Mouse (Mus musculus) limb, embryonic 13.5 days (tissue): Measurements from ENCODE around the gene Kirrel3. TPM values are rescaled to one million over a fixed set of nuclear protein-coding genes. Genes with fewer than 3 reads are reported as not detected.

Experiments
- ATAC-seq: fragments of 200-750 bp; cut with Nextera tagmentation; 2 replicates; pipeline ENCODE4 v1.8.0; 2017; ENCODE audit warnings: low read depth, moderate number of reproducible peaks, moderate TSS enrichment; ENCODE audit not compliant: low FRiP score
- H3K27ac ChIP-seq: fragments of 300-500 bp; sonication (generic); 2 replicates; pipeline ENCODE4 v1.5.1; 2015; ENCODE audit warnings: inconsistent platforms, mild to moderate bottlenecking, moderate library complexity
- H3K27me3 ChIP-seq: fragments of 300-500 bp; sonication (generic); 2 replicates; pipeline ENCODE4 v1.6.1; 2015; ENCODE audit warnings: mild to moderate bottlenecking, inconsistent platforms
- H3K36me3 ChIP-seq: fragments of 300-500 bp; sonication (generic); 2 replicates; pipeline ENCODE4 v1.6.1; 2015; ENCODE audit warnings: inconsistent platforms, mild to moderate bottlenecking, moderate library complexity
- H3K4me1 ChIP-seq: fragments of 300-500 bp; sonication (generic); 2 replicates; pipeline ENCODE4 v1.6.1; 2015; ENCODE audit warnings: inconsistent platforms
- H3K4me2 ChIP-seq: fragments of 300-500 bp; sonication (generic); replicated peaks from 2 replicates; pipeline ENCODE4 v1.6.1; 2015; ENCODE audit warnings: inconsistent platforms, mild to moderate bottlenecking, moderate library complexity
- H3K4me3 ChIP-seq: fragments of 300-500 bp; sonication (generic); 2 replicates; pipeline ENCODE4 v1.5.1; 2015; ENCODE audit warnings: moderate library complexity, mild to moderate bottlenecking, inconsistent platforms
- H3K9ac ChIP-seq: fragments of 300-500 bp; sonication (generic); 2 replicates; pipeline ENCODE4 v1.6.1; 2015; ENCODE audit warnings: mild to moderate bottlenecking, inconsistent platforms
- H3K9me3 ChIP-seq: fragments of 300-500 bp; sonication (generic); 2 replicates; pipeline ENCODE4 v1.6.1; 2016; ENCODE audit warnings: inconsistent platforms
- WGBS: fragments of 180-500 bp; shearing (Covaris S2); methylation state at CpG from one replicate; pipeline ENCODE4 v1.1.7; 2015; 5-methylcytosine and 5-hydroxymethylcytosine counted together
- polyA plus RNA-seq: library from polyadenylated mRNA; unstranded; fragments of >200 nt; fragmentation: Nextera tagmentation; extraction: Ambion mirVana; gene quantifications from 2 replicates; pipeline ENCODE4 v1.2.1, GENCODE M21; 2015

Gene Kirrel3
- polyA plus RNA-seq, 1 experiment from 2014 or later: 20.8 TPM

GRCm38 (mm10) chr9:34860934-34861333 is 375.2 kb downstream of the Kirrel3 start:
- no peaks in the 10 kb centered on the region for H3K27me3 ChIP-seq
- ATAC-seq: no peak
- H3K4me2 ChIP-seq: no peak overlapping the region
- H3K9ac ChIP-seq: no peak overlapping the region
- no peaks in the 10 kb centered on the region for H3K36me3 ChIP-seq
- H3K9me3 ChIP-seq: no peaks in the 10 kb centered on the region
- no peak overlapping the region for H3K27ac ChIP-seq
- no peak overlapping the region for H3K4me3 ChIP-seq
- 0 out of 2 replicates have a peak, but pooled peaks cover 5% of the 10 kb centered on the region for H3K4me1 ChIP-seq
- WGBS: 23% methylated on average over 4 of the region's 4 CpGs

- Histone ChIP-seq H3K9me3 (no peaks in the 10 kb centered on the region), H3K9ac (no peak overlapping the region), H3K36me3 (no peaks in the 10 kb centered on the region), H3K27me3 (no peaks in the 10 kb centered on the region), H3K4me3 (no peak overlapping the region), H3K27ac (no peak overlapping the region), H3K4me1 (0 out of 2 replicates have a peak, but pooled peaks cover 5% of the 10 kb centered on the region), H3K4me2 (no peak overlapping the region)
- ATAC-seq: no peak
- 43% methylated on average over 2 of the region's 2 CpGs for WGBS
Measured at GRCm38 (mm10) chr9:34861775-34862174, 376.1 kb downstream of the Kirrel3 start.

GRCm38 (mm10) chr9:34865606-34866005 is 379.9 kb downstream of the Kirrel3 start:
- H3K4me2 ChIP-seq: no peak overlapping the region
- H3K27me3 ChIP-seq: no peaks in the 10 kb centered on the region

GRCm38 (mm10) chr9:34871316-34871966 is 385.7 kb downstream of the Kirrel3 start:
- no peak for ATAC-seq
- H3K36me3 ChIP-seq: no peaks in the 10 kb centered on the region
- WGBS: 68% methylated on average over 15 of the region's 15 CpGs

More at GRCm38 (mm10) chr9:34865606-34866005, 379.9 kb downstream of the Kirrel3 start:
- Histone ChIP-seq H3K9me3 (no peaks in the 10 kb centered on the region), H3K9ac (no peak overlapping the region), H3K27ac (no peak overlapping the region), H3K4me1 (0 out of 2 replicates have a peak, but pooled peaks cover 3% of the 10 kb centered on the region), H3K4me3 (no peak overlapping the region), H3K36me3 (no peaks in the 10 kb centered on the region)
- ATAC-seq: no peak
- 81% methylated on average over 6 of the region's 6 CpGs for WGBS

GRCm38 (mm10) chr9:34875238-34875637 is 389.5 kb downstream of the Kirrel3 start:
- no peak for ATAC-seq
- Histone ChIP-seq H3K4me1 (0 out of 2 replicates have a peak, but pooled peaks cover 11% of the 10 kb centered on the region), H3K9ac (no peak overlapping the region), H3K9me3 (no peaks in the 10 kb centered on the region), H3K4me2 (no peak overlapping the region), H3K36me3 (no peaks in the 10 kb centered on the region), H3K27me3 (0 out of 2 replicates have a peak, but pooled peaks cover 5% of the 10 kb centered on the region), H3K4me3 (no peak overlapping the region), H3K27ac (no peak overlapping the region)
- WGBS: 89% methylated on average over 6 of the region's 6 CpGs

More at GRCm38 (mm10) chr9:34871316-34871966, 385.7 kb downstream of the Kirrel3 start:
- H3K27ac ChIP-seq: no peak overlapping the region
- H3K27me3 ChIP-seq: 0 out of 2 replicates have a peak, but pooled peaks cover 5% of the 10 kb centered on the region
- no peaks in the 10 kb centered on the region for H3K9me3 ChIP-seq
- H3K4me2 ChIP-seq: no peak overlapping the region
- no peak overlapping the region for H3K9ac ChIP-seq
- 0 out of 2 replicates have a peak, but pooled peaks cover 4% of the 10 kb centered on the region for H3K4me1 ChIP-seq
- no peak overlapping the region for H3K4me3 ChIP-seq

GRCm38 (mm10) chr9:34877186-34877585 is 391.5 kb downstream of the Kirrel3 start:
- WGBS: 31% methylated on average over 3 of the region's 3 CpGs
- Histone ChIP-seq H3K9ac (no peak overlapping the region), H3K36me3 (no peaks in the 10 kb centered on the region)

GRCm38 (mm10) chr9:34877799-34878198 is 392.1 kb downstream of the Kirrel3 start:
- Histone ChIP-seq H3K4me3 (no peak overlapping the region), H3K9me3 (no peaks in the 10 kb centered on the region), H3K36me3 (no peaks in the 10 kb centered on the region), H3K9ac (no peak overlapping the region), H3K4me2 (no peak overlapping the region), H3K4me1 (0 out of 2 replicates have a peak, but pooled peaks cover 13% of the 10 kb centered on the region), H3K27ac (no peak overlapping the region), H3K27me3 (no peaks in the 10 kb centered on the region)
- WGBS: 53% methylated on average over 3 of the region's 3 CpGs
- ATAC-seq: no peak

More at GRCm38 (mm10) chr9:34877186-34877585, 391.5 kb downstream of the Kirrel3 start:
- Histone ChIP-seq H3K4me1 (0 out of 2 replicates have a peak, but pooled peaks cover 13% of the 10 kb centered on the region), H3K27me3 (no peaks in the 10 kb centered on the region), H3K9me3 (no peaks in the 10 kb centered on the region), H3K4me3 (no peak overlapping the region), H3K4me2 (no peak overlapping the region), H3K27ac (no peak overlapping the region)
- peak; percentile 28; the same call in 1 of the 2 replicates for ATAC-seq

- H3K27ac ChIP-seq: no peak overlapping the region
- no peaks in the 10 kb centered on the region for H3K27me3 ChIP-seq
- H3K36me3 ChIP-seq: no peaks in the 10 kb centered on the region
- no peak for ATAC-seq
- no peak overlapping the region for H3K9ac ChIP-seq
- H3K4me1 ChIP-seq: 0 out of 2 replicates have a peak, but pooled peaks cover 9% of the 10 kb centered on the region
- 15% methylated on average over 5 of the region's 5 CpGs for WGBS
- H3K4me2 ChIP-seq: no peak overlapping the region
- no peaks in the 10 kb centered on the region for H3K9me3 ChIP-seq
- H3K4me3 ChIP-seq: no peak overlapping the region
Measured at GRCm38 (mm10) chr9:34881750-34882149, 396.1 kb downstream of the Kirrel3 start.

- no peaks in the 10 kb centered on the region for H3K9me3 ChIP-seq
- no peak overlapping the region for H3K4me3 ChIP-seq
- ATAC-seq: no peak
- 0 out of 2 replicates have a peak, but pooled peaks cover 5% of the 10 kb centered on the region for H3K4me1 ChIP-seq
- no peaks in the 10 kb centered on the region for H3K27me3 ChIP-seq
- no peak overlapping the region for H3K27ac ChIP-seq
- no peaks in the 10 kb centered on the region for H3K36me3 ChIP-seq
- WGBS: 9% methylated on average over 2 of the region's 2 CpGs
- no peak overlapping the region for H3K4me2 ChIP-seq
- no peak overlapping the region for H3K9ac ChIP-seq
Measured at GRCm38 (mm10) chr9:34882211-34882610, 396.5 kb downstream of the Kirrel3 start.

GRCm38 (mm10) chr9:34883122-34883521 is 397.4 kb downstream of the Kirrel3 start:
- Histone ChIP-seq H3K27ac (no peak overlapping the region), H3K27me3 (no peaks in the 10 kb centered on the region), H3K4me1 (0 out of 2 replicates have a peak, but pooled peaks cover 2% of the 10 kb centered on the region), H3K9ac (no peak overlapping the region), H3K4me3 (no peak overlapping the region), H3K9me3 (no peaks in the 10 kb centered on the region), H3K36me3 (no peaks in the 10 kb centered on the region), H3K4me2 (no peak overlapping the region)
- no peak for ATAC-seq
- WGBS: 35% methylated on average over 4 of the region's 4 CpGs

GRCm38 (mm10) chr9:34884325-34884724 is 398.6 kb downstream of the Kirrel3 start:
- Histone ChIP-seq H3K4me2 (no peak overlapping the region), H3K4me3 (no peak overlapping the region), H3K9ac (no peak overlapping the region), H3K9me3 (no peaks in the 10 kb centered on the region), H3K27me3 (no peaks in the 10 kb centered on the region), H3K36me3 (no peaks in the 10 kb centered on the region), H3K27ac (no peak overlapping the region), H3K4me1 (0 out of 2 replicates have a peak, but pooled peaks cover 2% of the 10 kb centered on the region)
- no peak for ATAC-seq
- 88% methylated on average over 3 of the region's 3 CpGs for WGBS

GRCm38 (mm10) chr9:34884942-34885341 is 399.2 kb downstream of the Kirrel3 start:
- no peak for ATAC-seq
- H3K4me3 ChIP-seq: no peak overlapping the region
- H3K9ac ChIP-seq: no peak overlapping the region
- no peak overlapping the region for H3K27ac ChIP-seq
- WGBS: 79% methylated on average over 3 of the region's 3 CpGs
- no peaks in the 10 kb centered on the region for H3K9me3 ChIP-seq
- H3K36me3 ChIP-seq: no peaks in the 10 kb centered on the region
- 0 out of 2 replicates have a peak, but pooled peaks cover 2% of the 10 kb centered on the region for H3K4me1 ChIP-seq
- no peaks in the 10 kb centered on the region for H3K27me3 ChIP-seq
- H3K4me2 ChIP-seq: no peak overlapping the region
